Mouse (Mus musculus): Measurements from ENCODE around the gene Hist3h2ba. TPM values are rescaled to one million over a fixed set of nuclear protein-coding genes. Genes with fewer than 3 reads are reported as not detected.
A peak's percentile ranks its signal among the peaks of the same experiment; 100 is the strongest.

Gene Hist3h2ba
- polyA plus RNA-seq, 1 experiment from 2014 or later = 9.5 TPM

DNA sequence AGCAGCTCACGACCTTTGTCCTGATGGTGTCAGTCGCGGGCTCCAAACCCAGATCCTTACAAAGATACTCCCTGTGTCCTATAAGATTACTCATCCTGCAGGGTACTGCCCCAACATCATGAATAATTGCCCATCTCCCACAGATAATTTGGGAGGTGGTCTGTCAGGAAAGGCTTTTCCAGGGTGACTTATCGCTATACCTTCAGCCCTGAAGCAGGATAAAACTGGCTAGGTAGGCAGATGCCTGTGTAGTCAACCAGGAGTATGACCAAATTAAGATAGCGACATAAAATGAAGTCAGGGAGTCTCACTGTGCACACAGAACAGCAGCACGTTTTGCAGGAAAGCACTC is 9.7 kb upstream of the Hist3h2ba start:
- Histone ChIP-seq H3K9ac (peak overlapping the region; percentile 91), H3K36me3 (ENCODE audit: insufficient read depth) (peaks cover 24% of the 10 kb centered on the region), H3K27ac (ENCODE audit: low read depth) (peak overlapping the region; percentile 65; the same call in 1 of the 2 replicates), H3K4me1 (ENCODE audit: insufficient read depth) (peaks cover 4% of the 10 kb centered on the region; the same call in 1 of the 2 replicates), H3K27me3 (ENCODE audit: insufficient read depth, low read length) (no peaks in the 10 kb centered on the region), H3K9me3 (ENCODE audit: low read depth, low read length) (no peaks in the 10 kb centered on the region), H3K4me2 (peak overlapping the region; percentile 92), H3K4me3 (ENCODE audit: low read depth, low read length) (peak overlapping the region; percentile 94)
- DNase-seq = no peak
- WGBS = 17% methylated on average over 6 of the region's 6 CpGs
- no peak for TF ChIP-seq CTCF (IDR thresholded peaks at IDR 0.05; ENCODE audit: low read depth)
- ATAC-seq (ENCODE audit: insufficient read depth) = no peak

GRCm38 (mm10) chr11:58944136-58944535 is 4.6 kb upstream of the Hist3h2ba start:
- H3K4me2 ChIP-seq = no peak overlapping the region
- DNase-seq = no peak
- 74% methylated on average over 5 of the region's 5 CpGs for WGBS
- no peak for TF ChIP-seq CTCF (IDR thresholded peaks at IDR 0.05; ENCODE audit: low read depth)
- no peak overlapping the region for H3K9ac ChIP-seq
- peaks cover 9% of the 10 kb centered on the region; the same call in 1 of the 2 replicates for H3K27me3 ChIP-seq (ENCODE audit: insufficient read depth, low read length)
- no peaks in the 10 kb centered on the region for H3K36me3 ChIP-seq (ENCODE audit: insufficient read depth)
- H3K4me3 ChIP-seq (ENCODE audit: low read depth, low read length) = no peak overlapping the region
- H3K4me1 ChIP-seq (ENCODE audit: insufficient read depth) = no peaks in the 10 kb centered on the region
- H3K9me3 ChIP-seq (ENCODE audit: low read depth, low read length) = no peaks in the 10 kb centered on the region
- no peak overlapping the region for H3K27ac ChIP-seq (ENCODE audit: low read depth)
- no peak for ATAC-seq (ENCODE audit: insufficient read depth)

GRCm38 (mm10) chr11:58947306-58947705 is 1.4 kb upstream of the Hist3h2ba start:
- no peaks in the 10 kb centered on the region for H3K4me1 ChIP-seq (ENCODE audit: insufficient read depth)
- ATAC-seq (ENCODE audit: insufficient read depth) (no peak), DNase-seq (no peak)
- H3K4me2 ChIP-seq = no peak overlapping the region
- peaks cover 34% of the 10 kb centered on the region for H3K27me3 ChIP-seq (ENCODE audit: insufficient read depth, low read length)
- H3K9me3 ChIP-seq (ENCODE audit: low read depth, low read length) = no peaks in the 10 kb centered on the region
- H3K4me3 ChIP-seq (ENCODE audit: low read depth, low read length) = no peak overlapping the region
- H3K36me3 ChIP-seq (ENCODE audit: insufficient read depth) = no peaks in the 10 kb centered on the region
- no peak overlapping the region for H3K9ac ChIP-seq
- TF ChIP-seq CTCF (IDR thresholded peaks at IDR 0.05; ENCODE audit: low read depth) = no peak
- H3K27ac ChIP-seq (ENCODE audit: low read depth) = no peak overlapping the region
- 82% methylated on average over 3 of the region's 3 CpGs for WGBS

- Histone ChIP-seq H3K9me3 (ENCODE audit: low read depth, low read length) (no peaks in the 10 kb centered on the region), H3K9ac (peak overlapping the region; percentile 13; the same call in 1 of the 2 replicates), H3K4me3 (ENCODE audit: low read depth, low read length) (peak overlapping the region; percentile 38), H3K27ac (ENCODE audit: low read depth) (peak overlapping the region; percentile 88), H3K27me3 (ENCODE audit: insufficient read depth, low read length) (peaks cover 34% of the 10 kb centered on the region), H3K4me1 (ENCODE audit: insufficient read depth) (no peaks in the 10 kb centered on the region), H3K4me2 (peak overlapping the region; percentile 60), H3K36me3 (ENCODE audit: insufficient read depth) (no peaks in the 10 kb centered on the region)
- TF ChIP-seq CTCF (IDR thresholded peaks at IDR 0.05; ENCODE audit: low read depth) = no peak
- DNase-seq (peak; percentile 60), ATAC-seq (ENCODE audit: insufficient read depth) (no peak)
- WGBS = 12% methylated on average over 23 of the region's 23 CpGs
Observed at GRCm38 (mm10) chr11:58947798-58948528, 757 bp upstream of the Hist3h2ba start.

DNA sequence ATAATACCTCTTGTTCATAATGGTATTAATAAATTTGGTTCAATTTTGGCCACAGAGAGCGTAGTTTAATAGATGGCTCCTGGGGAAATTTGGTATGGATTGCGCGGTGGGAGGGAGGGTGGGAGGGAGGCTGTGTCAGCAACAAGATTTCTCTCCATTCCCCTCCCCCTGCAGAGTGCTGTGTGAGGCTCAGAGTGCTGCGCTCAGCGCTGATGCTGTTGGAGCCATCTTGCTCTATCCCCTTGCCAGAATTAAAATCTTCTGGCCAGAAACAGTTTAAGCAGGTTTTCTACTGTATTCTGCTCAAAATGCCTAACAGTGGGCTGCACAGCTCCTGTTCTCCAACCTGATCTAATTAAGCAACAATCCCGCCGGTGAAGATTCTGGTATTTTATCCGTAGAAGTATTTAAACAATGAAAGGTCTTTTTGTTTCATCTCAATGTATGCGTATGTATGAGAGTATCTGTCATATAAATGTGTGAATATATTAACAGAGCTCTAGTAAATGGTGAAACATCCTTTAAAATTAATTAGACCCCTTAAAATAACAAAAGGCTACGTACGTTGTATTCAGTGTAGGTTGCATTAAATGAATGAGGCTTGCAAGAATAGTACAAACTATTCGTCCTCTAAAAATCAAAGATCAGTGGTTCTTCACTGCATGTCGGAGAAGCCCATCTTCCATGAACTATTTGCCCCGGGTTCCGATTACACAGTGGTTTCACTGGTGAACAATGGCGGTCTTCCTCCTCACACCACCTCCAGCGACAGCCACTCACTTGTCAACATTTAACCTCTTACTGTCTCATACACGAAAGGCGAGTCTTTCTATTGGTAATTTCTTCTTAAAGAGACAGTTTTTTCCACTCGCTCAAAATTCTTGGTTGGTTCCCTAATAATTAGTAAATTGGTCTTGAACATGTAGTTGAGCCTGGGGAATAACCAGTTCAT is 1.0 kb downstream of the Hist3h2ba start:
- no peak for TF ChIP-seq CTCF (IDR thresholded peaks at IDR 0.05; ENCODE audit: low read depth)
- H3K27me3 ChIP-seq (ENCODE audit: insufficient read depth, low read length) = peaks cover 34% of the 10 kb centered on the region
- peak; percentile 28; the same call in 1 of the 2 replicates for ATAC-seq (ENCODE audit: insufficient read depth)
- no peaks in the 10 kb centered on the region for H3K9me3 ChIP-seq (ENCODE audit: low read depth, low read length)
- no peaks in the 10 kb centered on the region for H3K36me3 ChIP-seq (ENCODE audit: insufficient read depth)
- H3K4me3 ChIP-seq (ENCODE audit: low read depth, low read length) = peak overlapping the region; percentile 38
- peak overlapping the region; percentile 44 for H3K9ac ChIP-seq
- WGBS = 9% methylated on average over 20 of the region's 20 CpGs
- peak overlapping the region; percentile 88 for H3K27ac ChIP-seq (ENCODE audit: low read depth)
- peak overlapping the region; percentile 60 for H3K4me2 ChIP-seq
- DNase-seq = peak; percentile 57
- no peaks in the 10 kb centered on the region for H3K4me1 ChIP-seq (ENCODE audit: insufficient read depth)

GRCm38 (mm10) chr11:58951210-58951609 is 2.5 kb downstream of the Hist3h2ba start:
- no peak overlapping the region for H3K27ac ChIP-seq (ENCODE audit: low read depth)
- no peaks in the 10 kb centered on the region for H3K9me3 ChIP-seq (ENCODE audit: low read depth, low read length)
- H3K4me3 ChIP-seq (ENCODE audit: low read depth, low read length) = no peak overlapping the region
- no peak for DNase-seq
- no peak for ATAC-seq (ENCODE audit: insufficient read depth)
- no peak overlapping the region for H3K4me2 ChIP-seq
- peaks cover under 1% of the 10 kb centered on the region; the same call in 1 of the 2 replicates for H3K4me1 ChIP-seq (ENCODE audit: insufficient read depth)
- H3K27me3 ChIP-seq (ENCODE audit: insufficient read depth, low read length) = peaks cover 34% of the 10 kb centered on the region
- no peaks in the 10 kb centered on the region for H3K36me3 ChIP-seq (ENCODE audit: insufficient read depth)
- WGBS = 65% methylated on average over 5 of the region's 5 CpGs
- TF ChIP-seq CTCF (IDR thresholded peaks at IDR 0.05; ENCODE audit: low read depth) = no peak
- no peak overlapping the region for H3K9ac ChIP-seq

Data from lung, embryonic 14.5 days (tissue).